Mouse (Mus musculus): ENCODE data around the gene Ptprc. TPM values are rescaled to one million over a fixed set of nuclear protein-coding genes. Genes with fewer than 3 reads are reported as not detected.

Gene Ptprc
- total and polyA plus RNA-seq, 3 experiments = 13.1 to 15.1 TPM; not detected in 1

- TF ChIP-seq MEF2A (IDR thresholded peaks at IDR 0.05; ENCODE audit: extremely low read depth, insufficient replicate concordance, low read depth, low read length, poor library complexity, severe bottlenecking) (no peak), JUND (IDR thresholded peaks at IDR 0.05; ENCODE audit: low read depth, low read length) (no peak)
- Histone ChIP-seq H3K9ac (ENCODE audit: control insufficient read depth, low read depth, low read length, poor library complexity, severe bottlenecking) (no peak overlapping the region), H3K4me3 (ENCODE audit: control insufficient read depth in 1 of 2, insufficient read depth in 1 of 2, low read depth in 2 of 2, low read length in 2 of 2) (no peak overlapping the region), H3K9me3 (replicated peaks; ENCODE audit: insufficient read depth, low read length) (no peaks in the 10 kb centered on the region), H3K79me2 (ENCODE audit: control insufficient read depth, insufficient read depth, low read length, poor library complexity) (no peaks in the 10 kb centered on the region), H3K36me3 (ENCODE audit: control insufficient read depth in 1 of 2, insufficient read depth in 2 of 2, low read length in 2 of 2) (no peaks in the 10 kb centered on the region), H3K4me1 (ENCODE audit: control insufficient read depth in 1 of 2, insufficient read depth in 2 of 2, low read length in 2 of 2) (no peaks in the 10 kb centered on the region), H3K27me3 (ENCODE audit: control insufficient read depth in 1 of 2, insufficient read depth in 2 of 2, low read length in 2 of 2) (no peaks in the 10 kb centered on the region), H3K27ac (ENCODE audit: control insufficient read depth, low read depth, low read length) (no peak overlapping the region)
- no peak for DNase-seq (ENCODE audit: low read depth, low spot score)
Measured at GRCm38 (mm10) chr1:138210387-138211024, 35.0 kb upstream of the Ptprc start.

GRCm38 (mm10) chr1:138209751-138210150 is 34.2 kb upstream of the Ptprc start:
- Histone ChIP-seq H3K27me3 (ENCODE audit: control insufficient read depth in 1 of 2, insufficient read depth in 2 of 2, low read length in 2 of 2) (no peaks in the 10 kb centered on the region), H3K4me3 (ENCODE audit: control insufficient read depth in 1 of 2, insufficient read depth in 1 of 2, low read depth in 2 of 2, low read length in 2 of 2) (no peak overlapping the region), H3K9ac (ENCODE audit: control insufficient read depth, low read depth, low read length, poor library complexity, severe bottlenecking) (no peak overlapping the region), H3K4me1 (ENCODE audit: control insufficient read depth in 1 of 2, insufficient read depth in 2 of 2, low read length in 2 of 2) (no peaks in the 10 kb centered on the region), H3K79me2 (ENCODE audit: control insufficient read depth, insufficient read depth, low read length, poor library complexity) (no peaks in the 10 kb centered on the region), H3K9me3 (replicated peaks; ENCODE audit: insufficient read depth, low read length) (no peaks in the 10 kb centered on the region), H3K36me3 (ENCODE audit: control insufficient read depth in 1 of 2, insufficient read depth in 2 of 2, low read length in 2 of 2) (no peaks in the 10 kb centered on the region), H3K27ac (ENCODE audit: control insufficient read depth, low read depth, low read length) (no peak overlapping the region)
- no peak for DNase-seq (ENCODE audit: low read depth, low spot score)
- TF ChIP-seq UBTF (IDR thresholded peaks at IDR 0.05; ENCODE audit: borderline replicate concordance, insufficient read depth, low read depth, low read length) (no peak), MYC (IDR thresholded peaks at IDR 0.05; ENCODE audit: low read depth, low read length) (no peak), ELF1 (IDR thresholded peaks at IDR 0.05; ENCODE audit: low read depth, low read length) (no peak), RCOR1 (IDR thresholded peaks at IDR 0.05; ENCODE audit: low read depth, low read length) (no peak), MYB (IDR thresholded peaks at IDR 0.05; ENCODE audit: low read depth, low read length) (no peak), E2F4 (IDR thresholded peaks at IDR 0.05; ENCODE audit: borderline replicate concordance, low read depth, low read length) (no peak), MAX (IDR thresholded peaks at IDR 0.05; ENCODE audit: low read length) (no peak), POLR2AphosphoS2 (IDR thresholded peaks at IDR 0.05; ENCODE audit: low read length) (no peak)

- H3K27me3 ChIP-seq (ENCODE audit: control insufficient read depth in 1 of 2, insufficient read depth in 2 of 2, low read length in 2 of 2) = no peaks in the 10 kb centered on the region
- H3K4me1 ChIP-seq (ENCODE audit: control insufficient read depth in 1 of 2, insufficient read depth in 2 of 2, low read length in 2 of 2) = no peaks in the 10 kb centered on the region
- H3K36me3 ChIP-seq (ENCODE audit: control insufficient read depth in 1 of 2, insufficient read depth in 2 of 2, low read length in 2 of 2) = no peaks in the 10 kb centered on the region
- no peak overlapping the region for H3K4me3 ChIP-seq (ENCODE audit: control insufficient read depth in 1 of 2, insufficient read depth in 1 of 2, low read depth in 2 of 2, low read length in 2 of 2)
- H3K9ac ChIP-seq (ENCODE audit: control insufficient read depth, low read depth, low read length, poor library complexity, severe bottlenecking) = no peak overlapping the region
- no peaks in the 10 kb centered on the region for H3K9me3 ChIP-seq (replicated peaks; ENCODE audit: insufficient read depth, low read length)
- DNase-seq (ENCODE audit: low read depth, low spot score) = no peak
- TF ChIP-seq JUND (IDR thresholded peaks at IDR 0.05; ENCODE audit: low read depth, low read length) = no peak
- TF ChIP-seq MAZ (IDR thresholded peaks at IDR 0.05; ENCODE audit: low read depth, low read length) = no peak
- no peak for TF ChIP-seq UBTF (IDR thresholded peaks at IDR 0.05; ENCODE audit: borderline replicate concordance, insufficient read depth, low read depth, low read length)
- no peak for TF ChIP-seq CHD2 (IDR thresholded peaks at IDR 0.05; ENCODE audit: low read length)
- TF ChIP-seq ZNF384 (IDR thresholded peaks at IDR 0.05; ENCODE audit: low read depth, low read length) = no peak
- no peak for TF ChIP-seq GABPA (IDR thresholded peaks at IDR 0.05; ENCODE audit: low read depth, low read length)
- no peak for TF ChIP-seq ETS1 (IDR thresholded peaks at IDR 0.05; ENCODE audit: low read depth, low read length)
- TF ChIP-seq USF2 (IDR thresholded peaks at IDR 0.05; ENCODE audit: borderline replicate concordance in 1 of 2, insufficient read depth in 1 of 2, low read depth in 1 of 2, low read length in 2 of 2) = no peak
- no peak for TF ChIP-seq CHD1 (IDR thresholded peaks at IDR 0.05; ENCODE audit: low read depth, low read length)
- TF ChIP-seq POLR2AphosphoS5 (IDR thresholded peaks at IDR 0.05; ENCODE audit: borderline replicate concordance, low read depth, low read length) = no peak
- no peak for TF ChIP-seq RAD21 (IDR thresholded peaks at IDR 0.05; ENCODE audit: low read depth, low read length)
- no peak for TF ChIP-seq POLR2AphosphoS2 (IDR thresholded peaks at IDR 0.05; ENCODE audit: low read length)
- no peak for TF ChIP-seq ZMIZ1 (IDR thresholded peaks at IDR 0.05; ENCODE audit: low read depth, low read length)
- TF ChIP-seq E2F4 (IDR thresholded peaks at IDR 0.05; ENCODE audit: borderline replicate concordance, low read depth, low read length) = no peak
- no peak for TF ChIP-seq ZC3H11A (IDR thresholded peaks at IDR 0.05; ENCODE audit: low read depth, low read length)
- no peak overlapping the region for H3K27ac ChIP-seq (ENCODE audit: control insufficient read depth, low read depth, low read length)
- H3K79me2 ChIP-seq (ENCODE audit: control insufficient read depth, insufficient read depth, low read length, poor library complexity) = no peaks in the 10 kb centered on the region
Measured at GRCm38 (mm10) chr1:138206041-138206440, 30.5 kb upstream of the Ptprc start.

All from MEL (cell line).